Mouse (Mus musculus) testis, adult 2 months (tissue): ENCODE measurements around the gene Baz1b.

Experiments used
- CTCF ChIP-seq: fragments of 200-500 bp; IDR thresholded peaks from 2 replicates; pipeline ENCODE4 v1.5.1; 2012; ENCODE audit warnings: low read depth, mild to moderate bottlenecking, inconsistent platforms, low read length, moderate library complexity; ENCODE audit not compliant: control insufficient read depth, insufficient read depth, insufficient replicate concordance
- POLR2A ChIP-seq: fragments of 200-500 bp; IDR thresholded peaks from 2 replicates; pipeline ENCODE4 v1.6.1; 2012; ENCODE audit warnings: low read depth, mild to moderate bottlenecking, inconsistent platforms, low read length, moderate library complexity; ENCODE audit not compliant: control insufficient read depth

DNA sequence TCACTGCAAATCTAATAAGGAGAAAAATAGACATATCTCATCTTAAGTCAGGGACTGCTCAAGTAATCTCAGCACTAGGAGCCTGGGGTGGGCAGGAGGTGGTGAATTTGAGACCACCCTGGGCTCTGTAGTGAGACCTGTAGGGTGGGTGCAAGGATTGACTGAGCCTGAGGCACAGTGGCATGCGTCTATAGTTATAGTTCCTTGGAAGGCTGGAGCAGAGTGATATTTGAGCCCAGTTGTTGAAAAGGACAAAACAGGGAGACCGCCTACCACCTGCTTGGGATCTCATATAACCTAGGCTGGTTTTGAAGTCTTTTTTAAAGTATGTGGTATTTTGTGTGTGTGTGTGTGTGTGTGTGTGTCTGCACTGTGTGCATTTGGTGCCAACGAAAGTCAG, 37.1 kb downstream of the Baz1b start:
- TF ChIP-seq CTCF (no peak), POLR2A (no peak)
